Mouse (Mus musculus): ENCODE results near the gene Qrich1.

The Qrich1 gene

DNA sequence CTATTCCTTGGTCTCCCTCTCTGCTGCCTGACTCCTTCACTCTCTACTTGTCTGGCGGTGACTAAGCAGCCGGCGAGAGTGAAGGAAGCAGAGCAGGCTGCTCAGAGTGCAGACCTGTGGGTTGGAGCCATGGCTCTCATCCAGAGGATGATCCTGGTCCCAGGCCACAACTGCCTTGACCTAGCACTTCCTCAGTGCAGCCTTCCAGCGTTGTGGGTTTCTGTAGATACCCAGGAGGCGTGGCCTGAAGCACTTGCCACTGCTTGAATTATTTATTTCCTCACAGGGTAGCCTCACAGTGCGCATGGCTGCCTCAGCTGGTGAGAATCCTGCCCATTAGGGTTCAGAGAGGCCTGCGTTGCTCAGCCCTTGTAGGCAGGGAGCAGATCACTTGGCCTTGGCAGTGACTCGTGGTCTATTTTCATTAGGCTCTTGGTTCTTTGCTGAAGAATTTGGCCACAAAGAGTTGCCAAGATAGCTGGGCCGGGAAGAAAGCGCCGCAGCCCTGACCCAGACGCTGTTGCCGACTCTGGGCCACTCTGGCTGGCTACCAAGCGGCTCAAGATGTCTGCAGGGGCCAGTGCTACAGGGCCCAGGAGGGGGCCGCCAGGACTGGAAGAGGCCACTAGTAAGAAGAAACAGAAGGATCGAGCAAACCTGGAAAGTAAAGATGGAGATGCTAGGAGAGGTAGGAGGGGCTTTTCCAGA, 24.4 kb upstream of the Qrich1 start:
- DNase-seq (ENCODE audit: low read depth): peak; percentile 36

DNA sequence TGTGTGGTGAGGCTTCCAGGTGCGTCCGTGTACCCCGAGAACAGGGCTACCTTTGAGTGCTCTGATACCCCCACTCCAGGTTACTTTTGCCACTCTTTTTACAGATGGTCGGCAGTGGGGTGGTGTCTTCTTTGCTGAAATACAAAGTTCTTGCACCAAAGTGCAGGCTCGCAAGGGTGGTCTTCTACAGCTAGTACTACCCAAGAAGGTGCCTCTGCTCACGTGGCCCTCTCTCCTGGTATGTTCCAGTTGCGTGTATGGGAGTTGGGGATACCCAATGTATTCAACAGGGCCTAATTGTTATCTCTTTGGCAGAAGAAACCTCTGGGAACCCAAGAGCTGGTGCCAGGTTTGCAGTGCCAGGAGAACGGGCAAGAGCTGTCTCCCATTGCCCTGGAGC, 23.4 kb upstream of the Qrich1 start:
- DNase-seq (ENCODE audit: low read depth): no peak

DNA sequence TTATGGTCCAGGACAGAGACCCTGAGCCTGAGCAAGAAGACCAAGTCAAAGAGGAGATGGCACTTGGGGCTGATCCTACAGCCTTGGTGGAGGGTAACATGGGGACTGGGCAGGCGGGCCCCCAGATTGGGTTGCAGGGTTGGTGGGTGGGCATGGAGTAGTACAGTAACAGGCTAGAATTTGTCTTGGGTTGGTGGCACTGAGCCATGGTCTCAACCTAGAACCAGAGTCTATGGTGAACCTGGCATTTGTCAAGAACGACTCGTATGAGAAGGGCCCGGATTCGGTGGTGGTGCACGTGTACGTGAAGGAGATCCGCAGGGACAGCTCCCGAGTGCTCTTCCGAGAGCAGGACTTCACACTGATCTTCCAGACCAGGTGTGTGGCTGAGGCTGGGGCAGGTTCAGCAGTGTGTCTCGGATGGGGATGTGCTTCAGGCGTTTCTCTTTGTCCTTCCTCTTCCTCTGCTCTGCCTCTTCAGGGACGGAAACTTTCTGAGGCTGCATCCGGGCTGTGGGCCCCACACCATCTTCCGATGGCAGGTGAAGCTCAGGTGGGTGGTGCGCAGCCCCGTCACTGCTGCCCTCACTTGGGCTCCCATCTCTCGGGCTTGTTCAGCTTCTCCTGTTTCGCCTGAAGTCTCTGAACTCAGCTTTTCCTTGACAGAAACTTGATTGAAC, 22.3 kb upstream of the Qrich1 start:
- DNase-seq (ENCODE audit: low read depth): no peak

DNA sequence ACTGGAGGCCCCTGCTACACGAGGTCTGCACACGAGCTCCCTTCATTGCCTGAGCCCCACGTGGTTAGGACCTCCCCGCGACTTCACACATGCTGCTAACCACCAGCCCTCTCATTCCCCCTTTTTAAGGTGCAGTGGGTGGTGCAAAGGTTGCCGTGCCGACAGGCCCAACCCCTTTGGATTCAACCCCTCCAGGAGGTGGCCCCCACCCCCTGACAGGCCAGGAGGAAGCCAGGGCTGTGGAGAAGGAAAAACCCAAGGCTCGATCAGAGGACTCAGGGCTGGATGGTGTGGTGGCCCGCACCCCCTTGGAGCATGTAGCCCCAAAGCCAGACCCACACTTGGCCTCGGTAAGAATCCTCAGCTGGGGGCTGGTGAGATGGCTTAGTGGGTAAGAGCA, 21.7 kb upstream of the Qrich1 start:
- no peak for DNase-seq (ENCODE audit: low read depth)

DNA sequence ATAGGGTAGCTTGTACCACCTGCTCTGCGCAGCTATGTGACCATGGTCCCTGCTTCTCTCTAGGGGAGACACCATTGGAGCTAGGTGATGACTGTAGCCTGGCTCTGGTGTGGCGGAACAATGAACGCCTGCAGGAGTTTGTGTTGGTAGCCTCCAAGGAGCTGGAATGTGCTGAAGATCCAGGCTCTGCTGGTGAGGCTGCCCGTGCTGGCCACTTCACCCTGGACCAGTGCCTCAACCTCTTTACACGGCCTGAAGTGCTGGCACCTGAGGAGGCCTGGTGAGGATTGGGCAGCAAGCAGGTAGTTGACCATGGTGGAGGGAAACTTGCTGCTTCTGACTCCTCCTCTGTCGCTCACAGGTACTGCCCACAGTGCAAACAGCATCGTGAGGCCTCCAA, 17.4 kb upstream of the Qrich1 start:
- DNase-seq (ENCODE audit: low read depth): no peak

DNA sequence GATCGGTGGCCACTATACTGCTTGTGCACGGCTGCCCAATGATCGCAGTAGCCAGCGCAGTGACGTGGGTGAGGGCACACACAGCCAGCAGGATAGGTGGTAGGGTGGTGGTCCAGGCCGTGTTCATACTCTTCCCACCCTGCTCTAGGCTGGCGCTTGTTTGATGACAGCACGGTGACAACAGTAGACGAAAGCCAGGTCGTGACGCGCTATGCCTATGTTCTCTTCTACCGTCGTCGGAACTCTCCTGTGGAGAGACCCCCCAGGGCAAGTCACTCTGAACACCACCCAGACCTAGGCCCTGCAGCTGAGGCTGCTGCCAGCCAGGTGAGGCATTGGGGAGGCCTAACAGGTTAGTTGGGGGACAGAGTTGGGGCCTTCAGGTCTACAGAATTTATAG, 16.7 kb upstream of the Qrich1 start:
- DNase-seq (ENCODE audit: low read depth): no peak

DNA sequence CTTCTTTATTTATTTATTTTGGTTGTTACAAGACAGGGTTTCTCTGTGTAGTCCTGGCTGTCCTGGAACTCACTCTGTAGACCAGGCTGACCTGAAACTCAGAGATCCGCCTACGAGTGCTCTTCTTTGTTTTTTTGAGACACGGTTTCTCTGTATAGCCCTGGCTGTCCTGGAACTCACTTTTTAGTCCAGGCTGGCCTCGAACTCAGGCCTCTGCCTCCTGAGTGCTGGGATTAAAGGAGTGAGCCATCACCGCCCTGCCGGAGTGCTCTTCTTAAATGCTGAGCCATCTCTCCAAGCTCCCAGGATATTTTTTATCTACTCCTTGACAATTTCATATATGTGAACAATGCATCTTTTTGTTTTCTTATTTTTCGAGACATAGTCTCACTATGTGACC, 9.7 kb upstream of the Qrich1 start:
- DNase-seq (ENCODE audit: low read depth): no peak

DNA sequence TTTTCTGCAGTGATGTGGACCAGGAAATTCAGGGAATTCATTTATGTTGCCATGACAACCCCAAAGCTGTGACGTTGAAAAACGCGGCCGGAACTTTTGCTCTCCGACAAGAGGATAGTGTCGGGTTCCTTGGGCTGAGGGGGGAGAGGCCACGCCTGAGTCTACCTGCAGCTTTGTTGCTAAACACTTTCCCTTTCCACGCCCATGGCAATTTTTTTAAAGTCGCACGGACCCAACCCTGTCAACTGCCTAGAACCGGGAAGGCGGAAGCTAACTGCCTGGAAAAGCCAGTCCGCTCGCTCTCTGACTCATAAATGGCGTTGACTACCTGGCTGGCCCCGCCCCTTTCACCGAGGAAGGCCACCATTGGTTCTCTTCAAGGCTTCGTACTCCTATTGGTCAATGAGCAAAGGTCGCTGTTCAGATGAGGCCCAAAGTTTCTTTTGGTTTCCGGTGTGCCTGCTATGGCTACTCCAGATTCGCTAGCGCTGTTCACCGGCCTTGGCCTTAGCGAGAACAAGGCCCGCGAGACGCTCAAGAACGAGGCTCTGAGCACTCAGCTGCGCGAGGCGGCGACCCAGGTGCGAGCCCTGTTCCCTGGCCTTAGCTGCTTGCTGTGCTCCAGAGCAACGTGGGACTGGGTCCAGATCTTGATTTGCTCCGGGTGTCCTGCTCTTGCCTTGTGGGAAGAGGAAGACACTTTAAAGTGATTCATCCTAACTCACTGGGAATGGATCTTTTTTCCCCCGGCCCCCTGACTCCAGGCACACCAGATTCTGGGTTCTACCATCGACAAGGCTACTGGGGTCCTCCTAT, 8.8 kb upstream of the Qrich1 start, which contains the start of gene Qars:
Gene Qars (plus strand): TSS at position 88 of the 816 bp plus-strand sequence.
- peak; percentile 91 for DNase-seq (ENCODE audit: low read depth)

DNA sequence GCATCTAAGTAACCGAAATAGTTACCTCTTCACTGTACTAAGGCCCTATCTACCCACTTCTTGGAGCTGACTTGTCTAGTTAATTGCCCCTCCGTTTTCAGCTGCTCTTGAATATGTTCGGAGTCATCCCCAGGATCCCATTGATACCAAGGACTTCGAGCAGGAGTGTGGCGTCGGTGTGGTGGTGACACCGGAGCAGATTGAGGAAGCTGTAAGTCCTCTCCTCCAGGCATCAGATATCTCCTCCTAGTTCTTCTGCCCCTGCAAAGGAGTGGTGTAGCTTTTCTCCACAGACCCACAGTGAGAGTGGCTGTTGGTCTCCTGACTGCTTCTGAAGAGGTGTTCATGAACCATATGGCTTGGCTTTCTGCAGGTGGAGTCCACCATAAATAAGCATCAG, 7.8 kb upstream of the Qrich1 start:
- DNase-seq (ENCODE audit: low read depth): no peak

DNA sequence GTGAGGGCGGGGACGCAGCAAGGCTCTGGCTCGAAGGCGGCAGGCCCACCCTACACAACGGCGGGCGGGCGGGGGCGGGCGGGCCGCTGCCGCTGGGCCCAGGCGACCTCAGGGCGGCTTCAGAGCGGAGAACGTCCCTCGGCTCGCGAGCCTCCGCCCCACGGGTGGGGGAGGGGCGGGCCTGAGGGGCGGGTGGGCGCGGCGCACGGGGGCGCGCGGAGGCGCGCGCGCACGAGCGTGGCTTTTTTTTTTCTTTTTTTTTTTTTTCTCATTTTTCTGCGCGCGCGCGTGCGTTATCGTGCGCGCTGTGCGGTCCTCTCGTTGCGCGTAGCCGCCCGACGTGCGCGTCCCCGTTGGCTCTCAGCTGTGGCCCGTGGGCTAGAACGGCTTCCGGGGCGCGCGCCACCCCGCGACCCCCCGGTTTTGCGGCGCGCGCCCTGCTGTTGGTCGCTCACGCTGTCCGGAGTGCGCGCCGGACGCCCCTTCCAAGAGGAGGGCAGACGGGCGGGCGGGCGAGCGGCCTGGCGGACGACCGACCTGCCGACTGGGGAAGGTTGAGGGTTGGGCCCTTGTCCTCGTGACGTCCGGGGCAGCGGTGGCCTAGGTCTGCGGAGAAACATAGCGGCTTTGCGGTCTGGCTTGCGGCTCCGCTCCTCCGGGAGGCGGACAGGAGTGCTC, 786 bp downstream of the Qrich1 start:
- DNase-seq (ENCODE audit: low read depth): peak; percentile 49

DNA sequence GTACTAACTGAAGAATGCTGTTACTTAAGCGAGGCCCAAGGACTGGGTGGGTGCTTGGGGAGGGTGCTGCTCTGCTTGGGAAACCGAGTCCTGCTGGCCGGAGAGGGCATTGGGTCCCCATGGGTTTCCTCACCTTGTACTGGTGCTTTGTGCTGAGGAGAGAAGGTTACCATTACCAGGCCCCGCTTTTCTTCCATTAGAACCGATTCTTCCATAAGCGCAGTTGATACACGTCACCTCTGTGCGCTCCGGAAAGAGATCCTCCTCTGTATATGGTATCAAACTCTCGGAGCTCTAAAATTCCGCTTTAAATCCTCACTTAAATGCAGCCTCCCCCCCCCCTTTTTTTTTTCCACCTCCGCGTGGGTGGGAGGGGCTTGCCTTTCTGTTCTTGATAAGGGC, 1.3 kb downstream of the Qrich1 start:
- peak; percentile 25 for DNase-seq (ENCODE audit: low read depth)

DNA sequence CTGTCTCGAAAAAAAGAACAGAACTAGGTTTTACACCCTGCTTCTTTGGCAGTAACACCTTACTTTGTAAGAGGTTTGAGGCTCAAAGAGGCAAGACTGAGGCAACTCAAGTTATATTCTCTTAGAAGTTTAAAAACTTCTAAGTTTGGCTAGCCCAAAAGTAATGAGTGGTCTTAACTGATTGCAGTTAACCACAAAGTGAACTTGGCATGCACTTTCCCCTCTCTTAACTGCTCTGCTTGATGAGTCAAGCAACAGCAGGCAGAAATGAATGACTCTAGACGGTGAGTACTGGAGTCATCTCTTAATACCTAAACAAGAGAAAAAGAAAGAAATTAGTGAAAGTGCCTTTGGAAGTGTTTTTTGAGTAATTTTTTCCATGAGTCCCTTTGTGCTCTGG, 5.0 kb downstream of the Qrich1 start:
- DNase-seq (ENCODE audit: low read depth): peak; percentile 10

DNA sequence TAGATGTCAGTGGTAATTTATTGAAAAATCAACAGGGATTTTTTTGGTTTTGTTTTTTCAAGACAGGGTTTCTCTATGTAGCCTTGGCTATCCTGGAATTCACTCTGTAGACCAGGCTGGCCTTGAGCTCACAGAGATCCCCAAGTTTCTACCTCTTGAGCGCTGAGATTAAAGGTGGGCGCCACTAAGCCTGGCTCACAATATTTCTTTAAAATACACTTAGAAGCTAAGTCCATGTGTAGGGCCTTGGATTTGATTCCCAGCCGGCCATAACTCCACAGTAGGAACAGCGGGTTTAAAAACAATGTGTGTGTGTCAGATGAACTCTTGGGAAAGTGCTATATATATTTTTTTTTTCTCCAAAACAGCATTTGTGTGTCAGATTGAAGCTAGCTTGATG, 6.7 kb downstream of the Qrich1 start:
- DNase-seq (ENCODE audit: low read depth): no peak

DNA sequence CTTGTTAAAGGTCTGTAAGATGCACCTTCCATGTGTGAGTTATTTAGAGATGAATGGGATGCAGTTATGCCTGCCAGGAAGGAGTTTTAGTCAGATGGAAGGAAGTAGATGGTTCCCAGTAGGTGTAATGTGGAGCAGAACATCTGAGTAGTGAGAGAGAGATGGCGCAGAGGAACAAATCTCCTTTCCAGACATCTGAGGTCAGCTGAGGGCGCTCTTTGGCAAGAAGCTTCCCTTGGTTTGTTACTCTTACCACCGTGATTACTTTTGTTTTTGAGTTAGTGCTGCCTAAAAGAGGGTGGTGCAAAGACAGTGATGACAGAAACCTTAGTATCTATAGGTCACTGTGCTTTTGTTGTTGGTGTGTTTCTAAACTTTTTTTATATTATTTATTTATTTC, 8.8 kb downstream of the Qrich1 start:
- DNase-seq (ENCODE audit: low read depth): no peak

DNA sequence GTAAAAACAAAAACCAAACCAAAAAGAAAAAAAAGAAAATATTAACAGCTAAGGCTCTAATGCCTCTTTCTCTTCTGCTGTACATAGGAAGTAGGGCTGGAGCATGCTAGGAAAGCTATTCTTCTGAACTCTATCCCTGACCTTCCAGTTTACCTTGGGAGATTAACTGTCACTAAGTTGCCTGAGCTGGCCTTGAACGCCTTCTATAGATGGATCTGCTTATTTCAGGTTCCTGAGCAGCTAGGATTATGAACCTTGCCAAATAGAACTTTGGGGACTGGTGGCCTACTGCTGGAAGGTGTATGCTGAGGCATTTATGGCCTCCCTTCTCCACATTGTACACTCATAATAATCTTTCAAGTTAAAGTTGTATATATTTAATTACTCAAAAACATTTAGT, 14.3 kb downstream of the Qrich1 start:
- DNase-seq (ENCODE audit: low read depth): no peak

DNA sequence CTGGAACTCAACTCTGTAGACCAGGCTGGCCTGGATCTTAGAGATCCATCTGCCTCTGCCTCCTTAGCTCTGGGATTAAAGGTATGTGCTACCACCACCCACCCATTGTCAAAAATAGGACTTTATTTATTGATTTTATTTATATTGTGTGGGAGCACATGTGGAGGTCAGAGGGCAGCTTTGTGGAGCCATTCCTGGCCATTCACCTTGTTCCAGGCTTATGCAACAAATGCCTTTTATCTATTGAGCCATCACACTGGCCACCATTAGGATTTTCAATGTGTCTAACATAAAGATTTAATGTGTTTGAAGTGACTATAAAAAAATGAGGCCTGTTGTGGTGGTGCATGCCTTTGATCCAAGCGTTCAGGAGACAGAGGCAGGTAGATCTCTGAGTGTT, 14.9 kb downstream of the Qrich1 start:
- no peak for DNase-seq (ENCODE audit: low read depth)

DNA sequence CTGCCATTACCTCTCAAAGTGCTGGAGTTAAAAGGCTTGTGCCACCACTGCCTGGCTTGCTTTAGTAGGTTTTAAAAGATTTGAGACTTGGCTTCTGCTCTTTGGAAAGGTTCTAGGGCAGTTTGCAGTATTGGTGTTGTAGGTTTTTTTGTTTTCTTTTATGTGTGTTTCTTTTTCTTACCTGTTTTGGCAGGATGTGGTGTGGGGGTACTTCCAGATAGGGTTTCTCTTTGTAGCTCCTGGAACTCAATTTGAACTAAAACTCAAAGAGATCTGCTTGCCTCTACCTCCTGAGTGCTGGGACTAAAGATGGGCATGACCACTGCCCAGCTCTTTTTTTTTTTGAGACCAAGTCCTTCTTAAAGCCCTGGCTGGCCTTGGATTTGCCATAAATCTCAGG, 24.2 kb downstream of the Qrich1 start:
- no peak for DNase-seq (ENCODE audit: low read depth)

DNA sequence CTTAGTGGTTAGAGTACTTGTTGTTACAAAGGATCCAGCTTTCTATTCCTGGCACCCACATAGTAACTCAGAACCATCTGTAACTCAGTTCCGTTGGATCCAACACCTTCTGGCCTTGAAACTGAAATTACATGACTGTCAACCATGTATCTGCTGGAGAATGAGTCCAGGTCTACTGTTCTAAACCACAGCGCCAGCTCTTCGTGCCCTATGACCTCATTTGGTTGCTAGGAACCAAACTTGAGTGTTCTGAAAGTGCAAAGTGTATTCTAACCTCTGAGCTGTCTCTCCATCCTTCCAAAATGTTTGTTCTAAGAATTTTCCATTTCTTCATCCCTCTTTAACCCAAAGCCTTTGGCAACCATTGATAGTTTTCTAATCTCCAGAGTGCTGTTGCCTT, 29.4 kb downstream of the Qrich1 start:
- DNase-seq (ENCODE audit: low read depth): no peak

DNA sequence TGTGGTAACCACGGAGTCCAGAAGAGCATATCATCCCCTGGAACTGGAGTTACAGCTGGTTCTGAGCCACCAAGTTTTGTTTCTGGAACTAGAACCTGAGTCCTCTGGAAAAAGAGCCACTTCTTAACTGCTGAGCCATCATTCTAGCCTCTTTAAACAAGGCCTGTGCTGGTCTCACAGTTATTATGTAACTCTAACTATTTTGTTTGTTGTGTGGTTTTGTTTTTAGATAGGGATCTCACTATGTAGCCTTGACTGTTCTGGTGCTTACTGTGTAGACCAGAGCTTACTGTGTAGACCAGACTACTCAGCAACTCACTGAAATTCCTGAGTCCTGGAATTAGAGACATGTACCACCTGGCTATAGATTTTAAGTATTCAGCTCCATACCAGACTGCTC, 30.3 kb downstream of the Qrich1 start:
- DNase-seq (ENCODE audit: low read depth): no peak

DNA sequence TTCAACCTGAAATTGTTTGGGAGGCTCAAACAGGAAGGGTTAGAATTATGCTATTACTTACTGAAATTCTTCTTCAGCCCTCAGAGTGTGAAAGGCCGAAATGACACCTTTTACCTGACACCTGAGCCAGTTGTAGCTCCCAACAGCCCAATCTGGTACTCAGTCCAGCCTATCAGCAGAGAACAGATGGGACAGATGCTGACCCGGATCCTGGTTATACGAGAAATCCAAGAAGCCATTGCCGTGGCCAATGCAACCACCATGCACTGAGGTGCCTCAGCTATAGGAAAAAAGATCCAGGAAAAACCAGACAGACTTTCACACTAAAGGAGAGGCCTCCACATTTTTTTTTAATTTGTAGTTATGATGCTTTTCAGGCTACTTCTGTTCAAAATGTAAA, 42.6 kb downstream of the Qrich1 start:
- DNase-seq (ENCODE audit: low read depth): no peak

DNA sequence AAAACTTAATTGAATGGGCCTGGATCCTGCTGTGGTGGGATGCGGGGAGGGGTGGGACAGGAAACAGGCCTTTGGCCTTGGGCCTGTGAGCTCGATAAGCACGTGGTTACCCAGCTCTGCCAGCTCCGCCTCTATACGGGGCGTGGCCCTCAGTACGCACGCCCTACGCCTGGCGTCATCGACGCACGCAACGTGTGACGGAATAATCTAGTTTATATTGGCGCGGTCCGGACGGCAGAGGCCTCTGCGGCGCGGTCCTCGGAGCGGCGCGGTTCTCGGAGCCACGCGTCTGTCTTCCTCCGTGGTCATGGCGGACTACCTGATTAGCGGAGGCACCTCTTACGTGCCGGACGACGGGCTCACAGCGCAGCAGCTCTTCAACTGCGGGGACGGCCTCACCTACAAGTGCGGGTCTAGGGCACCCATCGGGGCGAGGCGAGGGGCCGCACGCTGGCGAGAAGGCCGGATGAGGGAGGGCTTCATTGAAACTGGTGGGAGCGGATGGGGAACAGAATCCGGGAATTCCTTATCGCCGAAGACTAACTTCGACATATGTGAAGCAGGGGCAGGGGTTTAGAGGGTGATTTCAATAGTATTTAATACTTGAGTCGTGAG, 43.7 kb downstream of the Qrich1 start, which contains the start of gene Impdh2:
Gene Impdh2 (plus strand): TSS at position 60 of the 615 bp plus-strand sequence.
- DNase-seq (ENCODE audit: low read depth): peak; percentile 94

DNA sequence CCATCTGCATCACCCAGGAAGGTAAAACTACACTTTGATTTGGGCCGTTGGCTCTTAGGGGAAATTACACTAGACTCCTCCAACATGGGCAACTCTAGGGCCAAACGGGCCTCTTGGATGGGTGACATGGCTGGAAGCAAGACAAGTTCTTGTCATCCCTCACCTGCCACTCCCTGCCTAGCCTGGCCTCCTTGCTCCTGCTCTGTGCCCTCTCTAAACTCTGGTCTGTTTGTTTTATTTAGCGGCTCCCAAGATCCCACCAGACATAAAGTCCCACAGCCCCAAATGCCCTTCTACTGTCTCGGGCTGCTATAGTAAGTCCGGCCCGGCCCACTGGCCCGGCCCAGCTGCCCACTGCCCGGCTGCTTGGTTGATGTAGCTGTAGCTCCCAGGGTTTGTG, 47.1 kb downstream of the Qrich1 start:
- no peak for DNase-seq (ENCODE audit: low read depth)

Data from fibroblast of lung, adult 2 months (primary cell).